Mouse (Mus musculus): ENCODE measurements at regions not wholly inside any gene's neighbourhood (a gene's known extent, or its start where the extent isn't known, plus 50 kb on each side); places are given as distances from the start of the nearest gene placed in this dataset.
A peak's percentile ranks its signal among the peaks of the same experiment; 100 is the strongest.

DNA sequence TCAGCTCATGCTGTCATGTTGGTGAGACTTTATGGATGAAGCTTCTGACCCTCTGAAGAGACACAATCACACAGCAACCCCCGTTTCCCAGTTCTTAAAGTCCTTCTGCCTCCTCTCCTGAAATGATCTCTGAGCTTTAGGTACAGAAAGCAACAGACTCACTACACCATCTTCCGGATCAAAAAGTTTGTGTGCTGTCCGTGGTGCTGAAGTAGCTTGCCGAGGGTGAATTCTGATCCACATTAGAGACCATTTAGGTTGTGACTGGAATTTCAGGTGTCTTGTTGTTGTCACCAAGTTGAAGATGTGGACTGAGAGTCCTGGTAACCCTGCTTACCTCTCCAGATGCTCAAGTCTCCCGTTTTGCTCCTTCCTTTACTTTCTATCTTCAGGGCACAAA is 375.2 kb downstream of the Shisa9 start:
- peak in 1 of 2 experiments; percentile 33 for DNase-seq (ENCODE audit: inconsistent age in 2 of 2, low spot score in 1 of 2)

DNA sequence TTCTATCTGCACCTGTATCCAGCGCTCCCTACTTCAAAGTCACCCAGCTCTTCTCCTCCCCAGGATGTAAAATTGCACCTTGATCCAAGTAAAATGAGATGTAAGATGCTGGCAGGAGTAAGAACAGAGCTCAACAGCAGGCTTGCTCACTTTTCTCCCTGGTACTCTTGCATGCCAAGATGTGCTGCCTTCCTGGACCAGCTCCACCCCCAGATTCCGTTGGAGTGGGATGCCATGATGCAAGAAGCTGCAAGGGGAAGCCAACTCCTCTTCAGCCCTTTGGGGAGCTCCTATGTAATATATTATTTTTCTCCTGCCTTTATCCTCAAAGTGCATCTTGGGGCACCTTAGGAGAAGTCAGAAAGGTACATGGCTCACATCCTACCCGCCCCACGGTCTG is 405.6 kb downstream of the Shisa9 start:
- DNase-seq (ENCODE audit: inconsistent age in 2 of 2, low spot score in 1 of 2): no peak

DNA sequence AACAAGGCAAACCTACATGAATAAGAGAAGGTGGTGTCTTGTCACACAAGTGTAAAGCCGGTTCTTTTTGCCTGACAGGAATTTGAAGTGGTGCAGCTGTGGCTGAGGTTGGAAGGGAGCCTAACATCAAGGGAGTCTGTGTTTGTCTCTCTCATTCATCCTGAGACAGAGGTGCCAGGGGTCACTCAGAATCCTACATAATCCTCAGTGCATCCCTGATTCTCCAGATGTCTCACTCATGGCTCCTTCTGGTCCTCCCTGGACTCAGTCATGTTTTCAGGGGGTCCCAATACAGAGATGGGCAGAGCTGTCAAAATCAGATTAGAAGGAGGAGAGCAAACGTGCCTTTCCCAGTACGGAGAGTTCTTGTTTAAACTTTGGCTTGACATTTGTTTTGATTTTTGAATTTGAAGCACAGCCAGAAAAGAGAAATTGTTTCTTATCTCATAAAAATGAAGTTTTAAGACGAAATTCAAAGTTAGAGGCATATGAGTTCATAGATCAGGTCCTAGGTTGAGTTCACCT is 451.8 kb downstream of the Shisa9 start:
- DNase-seq (ENCODE audit: inconsistent age in 2 of 2, low spot score in 1 of 2): no peak

DNA sequence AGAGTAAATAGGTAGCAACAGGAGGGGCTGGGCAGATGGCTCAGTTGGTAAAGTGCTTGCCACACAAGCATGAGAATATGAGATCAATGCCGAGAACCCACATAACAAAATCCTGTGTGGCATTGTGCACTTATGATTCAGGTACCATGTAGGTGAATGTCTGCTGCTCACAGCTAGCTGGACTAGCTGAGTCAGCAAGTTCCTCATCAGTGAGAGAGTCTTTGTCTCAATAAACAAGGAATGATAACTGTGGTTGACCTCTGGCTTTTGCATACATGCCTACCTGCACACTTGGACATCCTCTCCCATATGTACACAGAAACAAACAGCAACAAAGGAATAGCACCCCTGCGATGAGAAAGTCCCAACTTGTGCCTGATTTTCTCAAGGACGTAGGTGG is 454.7 kb downstream of the Shisa9 start:
- no peak for DNase-seq (ENCODE audit: inconsistent age in 2 of 2, low spot score in 1 of 2)

DNA sequence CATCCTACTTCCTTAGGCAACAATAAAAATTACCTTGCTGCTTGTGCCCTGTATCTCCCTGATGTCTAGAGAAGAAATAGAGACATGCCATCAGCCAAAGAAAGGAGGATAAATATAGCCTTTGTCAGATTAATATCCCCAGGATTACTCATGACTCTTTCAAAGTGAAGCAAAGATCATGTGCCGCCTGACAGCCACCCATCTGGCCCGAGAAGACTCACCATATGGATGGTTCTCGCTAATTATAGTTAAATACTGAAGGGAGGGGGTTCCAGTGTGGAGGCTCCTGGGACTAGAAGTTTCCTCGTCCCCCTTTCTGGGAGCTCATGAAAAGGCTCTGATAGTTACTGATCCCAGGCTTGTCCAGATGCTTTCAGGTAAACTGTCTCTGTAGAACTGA is 470.9 kb downstream of the Shisa9 start:
- DNase-seq (ENCODE audit: inconsistent age in 2 of 2, low spot score in 1 of 2): no peak

All from adrenal gland, adult (tissue).